Mouse (Mus musculus): ENCODE measurements at regions not wholly inside any gene's neighbourhood (a gene's known extent, or its start where the extent isn't known, plus 50 kb on each side); places are given as distances from the start of the nearest gene placed in this dataset.

DNA sequence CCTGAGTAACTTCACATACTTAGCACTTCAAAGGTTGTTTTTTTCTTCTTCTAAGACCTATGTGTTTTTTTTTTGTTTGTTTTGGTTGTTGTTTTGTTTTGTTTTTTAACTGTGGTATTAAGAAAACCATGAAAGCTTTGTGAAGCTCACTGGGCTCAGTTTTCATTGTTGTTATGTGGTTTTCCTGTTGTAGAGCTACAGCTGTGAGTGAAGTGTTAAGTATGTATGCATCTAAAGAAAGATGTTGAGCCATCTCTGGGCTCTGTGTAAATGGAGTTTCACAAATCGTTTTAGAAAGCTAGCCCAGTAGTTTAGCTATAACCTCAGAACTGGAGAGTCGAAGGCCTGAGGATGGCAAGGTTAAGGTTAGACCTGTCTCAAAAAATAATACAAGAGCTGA lies 158.4 kb upstream of the Stt3b start:
- ATAC-seq (ENCODE audit: low read depth) = no peak
- no peak overlapping the region for H3K4me2 ChIP-seq (ENCODE audit: low read depth, low read length)
- WGBS (ENCODE audit: insufficient replicate concordance) = 62% methylated on average over 2 of the region's 2 CpGs
- H3K4me1 ChIP-seq (ENCODE audit: control insufficient read depth, low read depth, low read length) = no peaks in the 10 kb centered on the region
- H3K27me3 ChIP-seq (ENCODE audit: control insufficient read depth, insufficient read depth, low read depth, low read length) = no peaks in the 10 kb centered on the region
- H3K27ac ChIP-seq (ENCODE audit: low read length) = no peak overlapping the region
- no peaks in the 10 kb centered on the region for H3K9me3 ChIP-seq (replicated peaks; ENCODE audit: control insufficient read depth, low read length)
- no peak overlapping the region for H3K9ac ChIP-seq (ENCODE audit: low read depth, low read length)
- H3K4me3 ChIP-seq (ENCODE audit: low read depth, low read length) = no peak overlapping the region
- H3K36me3 ChIP-seq (ENCODE audit: control insufficient read depth, insufficient read depth) = no peaks in the 10 kb centered on the region

DNA sequence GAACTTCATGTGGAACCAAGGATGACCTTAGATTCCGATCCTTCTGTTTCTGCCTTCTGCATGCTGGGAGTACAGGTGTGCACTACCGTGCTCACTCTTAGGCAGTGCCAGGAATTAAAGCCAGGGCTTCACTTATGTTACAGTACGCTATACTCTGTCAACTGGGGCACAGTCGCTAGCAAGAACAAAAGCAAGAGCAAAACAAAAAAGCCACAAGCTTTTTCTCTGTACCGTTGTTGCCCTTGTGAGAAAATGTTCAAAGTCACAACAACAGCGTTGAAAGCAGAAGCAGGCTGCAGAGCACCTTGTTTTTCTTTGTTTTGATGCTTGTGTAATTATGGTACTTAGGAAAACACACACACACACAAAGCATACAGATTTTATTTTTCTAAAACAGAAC lies 161.4 kb upstream of the Stt3b start:
- H3K27ac ChIP-seq (ENCODE audit: low read length) = no peak overlapping the region
- WGBS (ENCODE audit: insufficient replicate concordance) = 82% methylated on average over 6 of the region's 6 CpGs

DNA sequence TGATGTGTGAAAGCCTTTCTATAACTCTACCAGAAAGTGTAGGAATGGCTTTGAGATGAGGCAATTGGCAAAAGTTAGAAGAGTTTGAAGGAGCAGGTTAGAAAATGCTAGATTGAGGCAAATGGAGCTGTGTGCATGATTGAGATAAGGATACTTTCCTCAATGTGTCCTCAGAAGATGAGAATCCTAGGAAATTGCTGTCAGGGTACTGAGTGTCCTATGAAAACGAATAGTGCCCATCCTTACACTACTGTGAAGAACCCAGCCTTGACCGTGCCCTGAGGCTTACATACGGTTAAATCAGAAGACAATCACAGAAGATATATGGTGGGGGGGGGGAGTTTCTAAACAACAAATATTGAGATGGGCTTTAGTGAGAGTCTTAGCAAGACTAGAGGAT lies 162.8 kb upstream of the Stt3b start:
- WGBS (ENCODE audit: insufficient replicate concordance) = 60% methylated on average over 3 of the region's 3 CpGs

More for the DNA sequence above, 161.4 kb upstream of the Stt3b start:
- Histone ChIP-seq H3K36me3 (ENCODE audit: control insufficient read depth, insufficient read depth) (no peaks in the 10 kb centered on the region), H3K4me2 (ENCODE audit: low read depth, low read length) (no peak overlapping the region), H3K27me3 (ENCODE audit: control insufficient read depth, insufficient read depth, low read depth, low read length) (no peaks in the 10 kb centered on the region), H3K4me3 (ENCODE audit: low read depth, low read length) (no peak overlapping the region), H3K9me3 (replicated peaks; ENCODE audit: control insufficient read depth, low read length) (no peaks in the 10 kb centered on the region), H3K9ac (ENCODE audit: low read depth, low read length) (no peak overlapping the region), H3K4me1 (ENCODE audit: control insufficient read depth, low read depth, low read length) (peaks cover 4% of the 10 kb centered on the region)
- ATAC-seq (ENCODE audit: low read depth) = no peak

GRCm38 (mm10) chr9:115473847-115474246 lies 163.6 kb upstream of the Stt3b start:
- no peaks in the 10 kb centered on the region for H3K27me3 ChIP-seq (ENCODE audit: control insufficient read depth, insufficient read depth, low read depth, low read length)
- H3K4me1 ChIP-seq (ENCODE audit: control insufficient read depth, low read depth, low read length) = peaks cover 4% of the 10 kb centered on the region
- no peak for ATAC-seq (ENCODE audit: low read depth)
- H3K4me2 ChIP-seq (ENCODE audit: low read depth, low read length) = no peak overlapping the region
- no peaks in the 10 kb centered on the region for H3K9me3 ChIP-seq (replicated peaks; ENCODE audit: control insufficient read depth, low read length)
- H3K27ac ChIP-seq (ENCODE audit: low read length) = no peak overlapping the region
- 62% methylated on average over 5 of the region's 5 CpGs for WGBS (ENCODE audit: insufficient replicate concordance)
- no peak overlapping the region for H3K4me3 ChIP-seq (ENCODE audit: low read depth, low read length)
- H3K9ac ChIP-seq (ENCODE audit: low read depth, low read length) = no peak overlapping the region
- no peaks in the 10 kb centered on the region for H3K36me3 ChIP-seq (ENCODE audit: control insufficient read depth, insufficient read depth)

More for the DNA sequence above, 162.8 kb upstream of the Stt3b start:
- no peaks in the 10 kb centered on the region for H3K36me3 ChIP-seq (ENCODE audit: control insufficient read depth, insufficient read depth)
- H3K27ac ChIP-seq (ENCODE audit: low read length) = no peak overlapping the region
- H3K27me3 ChIP-seq (ENCODE audit: control insufficient read depth, insufficient read depth, low read depth, low read length) = no peaks in the 10 kb centered on the region
- H3K9me3 ChIP-seq (replicated peaks; ENCODE audit: control insufficient read depth, low read length) = no peaks in the 10 kb centered on the region
- no peak overlapping the region for H3K4me3 ChIP-seq (ENCODE audit: low read depth, low read length)
- ATAC-seq (ENCODE audit: low read depth) = no peak
- no peak overlapping the region for H3K4me2 ChIP-seq (ENCODE audit: low read depth, low read length)
- no peak overlapping the region for H3K9ac ChIP-seq (ENCODE audit: low read depth, low read length)
- H3K4me1 ChIP-seq (ENCODE audit: control insufficient read depth, low read depth, low read length) = peaks cover 4% of the 10 kb centered on the region

- H3K27ac ChIP-seq (ENCODE audit: low read length) = no peak overlapping the region
- WGBS (ENCODE audit: insufficient replicate concordance) = 55% methylated on average over 8 of the region's 8 CpGs
- peaks cover 4% of the 10 kb centered on the region for H3K4me1 ChIP-seq (ENCODE audit: control insufficient read depth, low read depth, low read length)
- H3K27me3 ChIP-seq (ENCODE audit: control insufficient read depth, insufficient read depth, low read depth, low read length) = no peaks in the 10 kb centered on the region
- H3K4me3 ChIP-seq (ENCODE audit: low read depth, low read length) = no peak overlapping the region
- no peak overlapping the region for H3K9ac ChIP-seq (ENCODE audit: low read depth, low read length)
- peak; percentile 40; the same call in 1 of the 2 replicates for ATAC-seq (ENCODE audit: low read depth)
- no peak overlapping the region for H3K4me2 ChIP-seq (ENCODE audit: low read depth, low read length)
- H3K9me3 ChIP-seq (replicated peaks; ENCODE audit: control insufficient read depth, low read length) = no peaks in the 10 kb centered on the region
- no peaks in the 10 kb centered on the region for H3K36me3 ChIP-seq (ENCODE audit: control insufficient read depth, insufficient read depth)
Measured at GRCm38 (mm10) chr9:115474342-115474741, 164.1 kb upstream of the Stt3b start.

GRCm38 (mm10) chr9:115476205-115476604 lies 166.0 kb upstream of the Stt3b start:
- H3K4me1 ChIP-seq (ENCODE audit: control insufficient read depth, low read depth, low read length) = peaks cover 4% of the 10 kb centered on the region
- no peaks in the 10 kb centered on the region for H3K36me3 ChIP-seq (ENCODE audit: control insufficient read depth, insufficient read depth)
- H3K27ac ChIP-seq (ENCODE audit: low read length) = peak overlapping the region; percentile 81
- no peak overlapping the region for H3K4me3 ChIP-seq (ENCODE audit: low read depth, low read length)
- no peak overlapping the region for H3K4me2 ChIP-seq (ENCODE audit: low read depth, low read length)
- ATAC-seq (ENCODE audit: low read depth) = peak; percentile 77
- H3K27me3 ChIP-seq (ENCODE audit: control insufficient read depth, insufficient read depth, low read depth, low read length) = no peaks in the 10 kb centered on the region
- no peaks in the 10 kb centered on the region for H3K9me3 ChIP-seq (replicated peaks; ENCODE audit: control insufficient read depth, low read length)
- 58% methylated on average over 17 of the region's 17 CpGs for WGBS (ENCODE audit: insufficient replicate concordance)
- no peak overlapping the region for H3K9ac ChIP-seq (ENCODE audit: low read depth, low read length)

DNA sequence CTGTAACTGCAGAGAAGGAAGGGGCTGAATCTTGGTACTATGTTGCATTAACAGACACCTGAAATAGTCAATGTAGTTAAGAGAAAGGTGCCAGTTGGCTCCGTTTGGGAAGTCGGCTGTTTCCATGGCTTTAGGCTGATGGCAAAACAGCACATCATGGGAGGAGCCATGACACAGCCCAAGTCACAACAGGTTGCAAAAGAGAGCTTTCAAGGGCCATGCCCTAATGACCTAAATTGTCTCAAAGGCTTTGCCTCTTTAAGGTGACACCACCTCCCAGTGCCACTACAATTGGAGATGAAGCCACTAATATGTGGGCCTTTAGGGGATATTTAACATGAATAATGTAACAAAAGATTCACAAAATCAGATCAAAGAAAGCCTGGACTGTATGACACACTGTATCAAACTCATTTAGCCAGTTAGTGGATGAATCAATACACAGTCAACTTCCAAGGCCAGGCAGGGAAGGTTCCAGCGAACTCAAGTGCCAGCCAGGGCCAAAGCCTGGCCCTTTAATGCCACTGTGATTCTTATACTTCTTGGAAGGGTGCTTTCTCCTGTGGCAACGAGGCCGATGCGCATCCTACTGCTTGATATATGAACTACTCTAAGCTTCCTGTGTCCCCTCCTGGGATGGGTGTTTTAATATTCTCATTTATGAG lies 167.5 kb upstream of the Stt3b start:
- H3K4me2 ChIP-seq (ENCODE audit: low read depth, low read length) = no peak overlapping the region
- peaks cover 4% of the 10 kb centered on the region for H3K4me1 ChIP-seq (ENCODE audit: control insufficient read depth, low read depth, low read length)
- no peak for ATAC-seq (ENCODE audit: low read depth)
- no peaks in the 10 kb centered on the region for H3K27me3 ChIP-seq (ENCODE audit: control insufficient read depth, insufficient read depth, low read depth, low read length)
- H3K9me3 ChIP-seq (replicated peaks; ENCODE audit: control insufficient read depth, low read length) = no peaks in the 10 kb centered on the region
- H3K4me3 ChIP-seq (ENCODE audit: low read depth, low read length) = no peak overlapping the region
- H3K36me3 ChIP-seq (ENCODE audit: control insufficient read depth, insufficient read depth) = no peaks in the 10 kb centered on the region
- WGBS (ENCODE audit: insufficient replicate concordance) = 69% methylated on average over 6 of the region's 6 CpGs
- no peak overlapping the region for H3K9ac ChIP-seq (ENCODE audit: low read depth, low read length)
- no peak overlapping the region for H3K27ac ChIP-seq (ENCODE audit: low read length)

GRCm38 (mm10) chr9:115478946-115479345 lies 168.7 kb upstream of the Stt3b start:
- Histone ChIP-seq H3K27ac (ENCODE audit: low read length) (no peak overlapping the region), H3K4me2 (ENCODE audit: low read depth, low read length) (no peak overlapping the region), H3K4me3 (ENCODE audit: low read depth, low read length) (no peak overlapping the region), H3K9ac (ENCODE audit: low read depth, low read length) (no peak overlapping the region), H3K27me3 (ENCODE audit: control insufficient read depth, insufficient read depth, low read depth, low read length) (no peaks in the 10 kb centered on the region), H3K4me1 (ENCODE audit: control insufficient read depth, low read depth, low read length) (peaks cover 1% of the 10 kb centered on the region; the same call in 1 of the 2 replicates), H3K9me3 (replicated peaks; ENCODE audit: control insufficient read depth, low read length) (no peaks in the 10 kb centered on the region), H3K36me3 (ENCODE audit: control insufficient read depth, insufficient read depth) (no peaks in the 10 kb centered on the region)
- WGBS (ENCODE audit: insufficient replicate concordance) = 34% methylated on average over 3 of the region's 3 CpGs
- ATAC-seq (ENCODE audit: low read depth) = no peak

DNA sequence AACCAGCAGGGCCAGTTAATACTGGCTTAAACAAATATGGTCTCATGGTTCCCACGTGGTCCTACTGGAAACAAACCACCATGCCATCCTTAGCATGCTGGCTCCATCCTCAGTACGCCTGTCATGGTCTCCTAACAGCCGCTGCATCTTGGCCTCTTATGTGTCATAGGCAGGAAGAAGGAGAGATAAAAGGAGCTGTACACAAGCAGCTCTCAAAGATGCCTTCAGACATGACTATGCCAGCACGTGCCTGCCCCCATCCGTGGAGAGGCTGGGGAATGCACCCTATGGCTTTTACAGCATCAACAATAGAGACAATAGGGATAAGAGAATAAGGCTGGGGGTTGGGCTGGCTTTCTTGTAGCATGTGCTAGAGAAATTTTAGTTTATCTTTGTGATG lies 171.0 kb upstream of the Stt3b start:
- no peaks in the 10 kb centered on the region for H3K9me3 ChIP-seq (replicated peaks; ENCODE audit: control insufficient read depth, low read length)
- H3K27ac ChIP-seq (ENCODE audit: low read length) = no peak overlapping the region
- H3K9ac ChIP-seq (ENCODE audit: low read depth, low read length) = no peak overlapping the region
- no peaks in the 10 kb centered on the region for H3K36me3 ChIP-seq (ENCODE audit: control insufficient read depth, insufficient read depth)
- 47% methylated on average over 5 of the region's 5 CpGs for WGBS (ENCODE audit: insufficient replicate concordance)
- H3K4me1 ChIP-seq (ENCODE audit: control insufficient read depth, low read depth, low read length) = no peaks in the 10 kb centered on the region
- no peak overlapping the region for H3K4me2 ChIP-seq (ENCODE audit: low read depth, low read length)
- no peak for ATAC-seq (ENCODE audit: low read depth)
- no peaks in the 10 kb centered on the region for H3K27me3 ChIP-seq (ENCODE audit: control insufficient read depth, insufficient read depth, low read depth, low read length)
- no peak overlapping the region for H3K4me3 ChIP-seq (ENCODE audit: low read depth, low read length)

All from liver, embryonic 16.5 days (tissue).